Mouse (Mus musculus): ENCODE data around the gene Myh11. TPM values are rescaled to one million over a fixed set of nuclear protein-coding genes. Genes with fewer than 3 reads are reported as not detected.
"Not testable (repeated sequence)": the region's sequence is repeated elsewhere in the genome, so short reads cannot be mapped to it uniquely, and the experiment has no call there.

Myh11 gene
- total RNA-seq, 2 experiments from 2014 or later, result 14.1 to 17.6 TPM

GRCm38 (mm10) chr16:14182360-14182759, 108.8 kb downstream of the Myh11 start:
- DNase-seq, result no peak
- intact Hi-C loops (cut with DNase I), result no loop called here

- intact Hi-C loops (cut with DNase I), result no loop called here
- DNase-seq, result no peak
Measured at GRCm38 (mm10) chr16:14180163-14180733, 110.9 kb downstream of the Myh11 start.

- DNase-seq, result no peak
- intact Hi-C loops (cut with DNase I), result no loop called here
Measured at GRCm38 (mm10) chr16:14178041-14178440, 113.1 kb downstream of the Myh11 start.

DNA sequence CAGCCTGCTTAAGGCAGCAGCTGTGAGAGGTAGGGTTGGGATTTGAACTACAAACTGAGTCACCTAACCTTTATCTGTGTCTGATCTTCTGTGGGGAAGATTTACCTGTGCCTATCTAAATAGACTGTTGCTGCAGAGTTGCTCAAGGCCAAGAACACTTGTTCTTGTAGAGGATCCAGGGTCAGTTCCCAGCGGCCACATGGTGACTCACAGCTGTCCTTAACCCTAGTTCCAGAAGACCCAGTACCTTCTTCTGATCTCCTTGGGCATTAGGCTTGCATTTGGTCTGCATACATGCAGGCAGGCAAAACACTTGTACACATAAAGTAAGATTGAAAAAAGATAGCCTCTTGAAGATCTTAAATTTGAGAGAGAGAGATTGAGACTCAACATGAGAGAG, 121.5 kb downstream of the Myh11 start:
- no peak for DNase-seq
- intact Hi-C loops (cut with DNase I), result no loop called here

DNA sequence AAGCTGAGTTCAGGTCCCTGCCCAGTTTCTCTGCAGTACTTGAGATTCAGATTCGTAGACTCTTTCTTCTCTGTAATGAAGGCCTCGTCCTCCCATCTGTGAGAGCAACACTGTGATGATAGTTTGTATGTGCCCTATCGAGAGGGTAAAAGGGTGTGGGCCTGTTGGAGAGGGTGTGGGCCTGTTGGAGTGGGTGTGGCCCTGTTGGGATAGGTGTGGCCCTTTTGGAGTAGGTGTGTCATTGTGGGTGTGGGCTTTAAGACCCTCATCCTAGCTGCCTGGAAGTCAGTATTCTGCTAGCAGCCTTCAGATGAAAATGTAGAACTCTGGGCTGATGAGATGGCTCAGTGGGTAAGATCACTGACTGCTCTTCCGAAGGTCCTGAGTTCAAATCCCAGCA, 124.7 kb downstream of the Myh11 start:
- intact Hi-C loops (cut with DNase I), result no loop called here
- DNase-seq, result no peak

DNA sequence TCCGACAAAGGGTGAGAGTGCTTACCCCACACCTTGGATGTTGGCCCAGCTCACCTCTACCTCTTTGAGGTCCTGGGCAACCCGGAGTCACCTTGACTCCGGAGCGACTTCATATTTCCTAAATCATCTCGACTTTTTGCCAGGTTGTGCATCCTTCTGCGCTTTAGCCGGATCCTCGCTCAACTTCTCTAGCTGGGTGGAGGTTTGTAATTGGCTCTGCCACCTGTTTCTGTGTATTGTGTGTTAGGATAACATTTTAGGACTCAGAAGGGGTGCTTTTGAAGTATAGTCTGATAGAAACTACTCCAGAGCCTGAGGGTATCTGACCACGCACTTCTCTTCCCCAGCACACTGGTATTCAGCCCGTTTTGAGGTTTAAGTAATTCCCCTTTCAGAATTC, 127.4 kb downstream of the Myh11 start:
- intact Hi-C loops (cut with DNase I), result loop anchor here (5.0 kb wide), 1 partner anchor 346 kb away; the partner anchor contains the start of gene Ntan1

GRCm38 (mm10) chr16:14162988-14163416, 128.2 kb downstream of the Myh11 start, which contains the start of the genes Nde1 and Marf1:
Nde1 (plus strand) TSS chr16:14163275.
Marf1 (minus strand) TSS chr16:14163351.
- intact Hi-C loops (cut with DNase I), result loop anchor here (5.0 kb wide), 1 partner anchor 346 kb away; the partner anchor contains the start of gene Ntan1
- DNase-seq, result peak; percentile 86 to 90

More for the DNA sequence above, 127.4 kb downstream of the Myh11 start:
- no peak for DNase-seq

- intact Hi-C loops (cut with DNase I), result loop anchor here (5.0 kb wide), 1 partner anchor 344 kb away; the partner anchor contains the start of gene Ntan1
- no peak for DNase-seq
Measured at GRCm38 (mm10) chr16:14160941-14161340, 130.2 kb downstream of the Myh11 start.

GRCm38 (mm10) chr16:14159746-14160131, 131.4 kb downstream of the Myh11 start:
- peak in 1 of 2 experiments; percentile 48 for DNase-seq
- intact Hi-C loops (cut with DNase I), result loop anchor here (5.0 kb wide), 3 partner anchors 257 to 1963 kb away; partner anchors contain the start of genes Mpv17l, Ntan1 and Pdxdc1

DNA sequence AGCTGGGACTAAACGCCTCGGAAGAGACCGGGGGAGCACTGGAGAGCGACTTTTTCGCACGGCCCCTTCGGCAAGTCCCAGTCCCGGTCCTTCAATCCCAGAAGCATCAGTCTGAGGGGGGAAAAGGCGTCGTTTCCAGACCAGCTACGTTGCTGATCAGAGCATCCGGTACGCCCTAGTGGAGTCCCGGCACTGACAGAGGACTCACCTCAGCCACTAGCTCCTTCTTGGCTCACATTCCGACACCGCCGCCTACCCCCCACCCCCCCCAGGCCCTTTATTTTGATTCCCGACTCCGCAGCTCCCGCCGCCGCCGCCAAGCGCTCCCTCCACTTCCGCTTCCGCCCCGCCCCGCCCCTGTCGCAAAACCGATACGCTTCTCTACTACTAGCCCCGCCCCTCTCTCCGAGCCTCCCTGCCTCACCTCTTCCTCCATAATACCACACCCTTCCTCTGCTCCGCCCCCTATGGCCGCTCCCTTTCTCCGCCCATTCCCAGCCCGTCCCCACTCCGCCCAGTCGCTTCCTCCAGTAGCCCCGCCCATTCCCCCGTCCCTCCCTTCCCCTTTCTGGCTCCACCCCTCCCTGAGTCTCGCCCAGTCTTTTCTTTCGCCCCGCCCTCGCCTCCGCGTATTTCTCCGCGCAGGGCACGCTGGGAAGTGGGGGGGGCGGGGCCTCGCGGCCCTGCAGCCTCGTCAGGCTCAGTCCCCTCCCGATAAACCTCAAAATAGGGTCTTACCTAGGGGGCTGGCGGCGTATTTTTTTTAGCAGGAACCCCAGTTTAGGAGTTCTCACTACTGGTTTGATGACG, 132.0 kb downstream of the Myh11 start:
- DNase-seq, result peak; percentile 95 to 100
- intact Hi-C loops (cut with DNase I), result loop anchor here (5.0 kb wide), 2 partner anchors 257 to 1963 kb away; partner anchors contain the start of genes Mpv17l and Pdxdc1

DNA sequence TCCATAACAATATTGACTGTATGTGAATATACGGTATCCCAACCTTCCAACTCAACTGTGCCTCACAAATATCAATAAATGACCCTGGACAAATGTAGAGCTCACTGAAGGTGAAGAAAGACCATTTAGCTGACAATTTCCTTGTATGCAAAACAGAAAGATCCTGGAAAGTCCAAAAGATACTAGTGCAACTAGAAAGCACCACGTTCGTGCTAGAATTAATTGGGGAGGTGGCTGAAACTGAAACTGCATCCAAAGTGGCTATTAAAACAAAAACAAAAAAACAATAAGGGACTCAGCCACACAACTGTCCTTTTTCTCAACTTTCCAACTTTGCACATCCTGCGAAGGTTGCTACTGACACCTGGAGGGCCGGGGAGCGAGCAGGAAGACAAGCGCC, 132.6 kb downstream of the Myh11 start:
- intact Hi-C loops (cut with DNase I), result loop anchor here (5.0 kb wide), 2 partner anchors 256 to 1964 kb away; partner anchors contain the start of genes Mpv17l and Pdxdc1
- DNase-seq, result no peak

- intact Hi-C loops (cut with DNase I), result loop anchor here (5.0 kb wide), 2 partner anchors 254 to 1966 kb away; partner anchors contain the start of genes Mpv17l and Pdxdc1
- no peak for DNase-seq
Measured at GRCm38 (mm10) chr16:14156312-14156711, 134.9 kb downstream of the Myh11 start.

DNA sequence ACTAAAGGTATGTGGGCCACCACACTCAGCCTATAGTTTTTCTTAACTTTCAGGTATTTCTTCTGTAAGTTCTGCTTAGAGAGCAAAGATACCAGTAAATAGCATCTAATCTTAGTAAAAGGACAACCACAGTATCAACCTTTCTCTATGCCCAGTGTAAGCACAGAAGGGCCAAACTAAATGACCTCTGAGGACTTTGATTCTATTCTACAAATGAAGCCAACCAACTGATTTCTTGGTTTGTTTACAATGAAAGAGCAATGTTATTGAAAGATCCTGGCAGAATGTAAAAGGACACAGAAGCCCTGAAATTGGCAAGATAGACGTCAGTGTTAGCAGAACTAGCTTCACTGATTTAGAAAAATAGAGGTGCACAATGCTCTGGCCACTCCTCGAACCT, 135.5 kb downstream of the Myh11 start:
- intact Hi-C loops (cut with DNase I), result loop anchor here (5.0 kb wide), 2 partner anchors 253 to 1967 kb away; partner anchors contain the start of genes Mpv17l and Pdxdc1
- not testable (repeated sequence) for DNase-seq

- intact Hi-C loops (cut with DNase I), result no loop called here
- DNase-seq, result no peak
Measured at GRCm38 (mm10) chr16:14151718-14152117, 139.5 kb downstream of the Myh11 start.

DNA sequence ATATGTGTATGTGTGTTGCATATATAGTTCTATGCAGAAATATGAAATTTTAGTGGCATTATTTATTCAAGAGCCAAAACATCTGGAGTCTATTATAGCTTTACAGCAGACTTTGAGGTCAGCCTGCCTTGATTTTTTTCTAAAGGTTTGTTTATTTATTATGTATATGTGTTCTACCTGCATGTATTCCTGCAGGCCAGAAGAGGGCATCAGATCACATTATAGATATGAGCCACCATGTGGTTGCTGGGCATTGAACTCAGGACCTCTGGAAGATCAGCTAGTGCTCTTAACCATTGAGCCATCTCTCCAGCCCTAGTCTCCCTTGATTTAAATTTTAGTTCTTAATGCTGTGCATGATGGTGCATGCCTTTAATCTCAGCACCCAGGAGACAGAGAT, 143.5 kb downstream of the Myh11 start:
- intact Hi-C loops (cut with DNase I), result no loop called here
- DNase-seq, result no peak

Small RNAs within 50 kb of the gene (microRNA-seq; reads per million reads assigned to microRNA genes)
- 451 to 489 reads per million in 2 experiments for gene Mir484

Other genes starting within 250 kb of the Myh11 start
- 10 to 100 TPM; 24.7 to 29.8 TPM for gene Nde1, start 128.1 kb downstream of the Myh11 start, total RNA-seq (2021)
- gene Marf1, start 128.0 kb downstream of the Myh11 start, total RNA-seq (2021), result 10 to 100 TPM; 17.5 to 18.8 TPM
- 10 to 100 TPM; 55.9 to 65.6 TPM for gene Fopnl, start 26.0 kb upstream of the Myh11 start, total RNA-seq (2021)
- gene Abcc1, start 70.2 kb upstream of the Myh11 start, total RNA-seq (2021), result 10 to 100 TPM; 18.3 to 23.0 TPM